Comparison of ENCODE assay signal across 21 mouse cellular contexts in genomic region chr13:45559258-45559657, GRCm38 (mm10). TPM values are rescaled to one million over a fixed set of nuclear protein-coding genes. Genes with fewer than 3 reads are reported as not detected.
DNase-seq lines count a peak whose midpoint lies in the region; ATAC-seq lines count a peak whose summit lies in the region.
"Had no signal": no experiment of that assay in that cellular context is flagged by ENCODE, and none has a peak within 500 bp of the region (broad histone marks: within the 10 kb centered on the region; RNA-seq: fewer than 3 reads in every experiment).

No protein-coding gene starts in this region.

- no peak for ATAC-seq in heart, embryonic 12.5 days (ENCODE audit: insufficient number of reproducible peaks, low FRiP score)
- ATAC-seq in midbrain, embryonic 11.5 days (ENCODE audit: low FRiP score) = no peak
- ATAC-seq: activated CD4-positive, CD25-positive, alpha-beta regulatory T cell, adult 4 months; CD4-positive, CD25-positive, alpha-beta regulatory T cell, adult 4 months; Patski had no signal

- H3K27me3 ChIP-seq in heart, embryonic 12.5 days (replicated peaks) = no peaks in the 10 kb centered on the region
- no peaks in the 10 kb centered on the region for H3K27me3 ChIP-seq in heart, embryonic 10.5 days (ENCODE audit: insufficient read depth, poor library complexity, severe bottlenecking)
- H3K27me3 ChIP-seq in midbrain, embryonic 11.5 days (ENCODE audit: control insufficient read depth, insufficient read depth, low read length) = no peaks in the 10 kb centered on the region
- H3K27me3 ChIP-seq in midbrain, embryonic 10.5 days (ENCODE audit: low read depth, poor library complexity, severe bottlenecking) = peaks cover 7% of the 10 kb centered on the region; the same call in 1 of the 2 replicates
- H3K27me3 ChIP-seq: CH12.LX, Patski had no signal

- H3K9me3 ChIP-seq in heart, embryonic 12.5 days (replicated peaks) = no peaks in the 10 kb centered on the region
- no peaks in the 10 kb centered on the region for H3K9me3 ChIP-seq in heart, embryonic 10.5 days
- H3K9me3 ChIP-seq in midbrain, embryonic 11.5 days (ENCODE audit: control insufficient read depth, low read length) = no peaks in the 10 kb centered on the region
- no peaks in the 10 kb centered on the region for H3K9me3 ChIP-seq in midbrain, embryonic 10.5 days (replicated peaks)
- H3K9me3 ChIP-seq: G1E had no signal

- H3K4me1 ChIP-seq in heart, embryonic 12.5 days (replicated peaks) = peaks cover 44% of the 10 kb centered on the region
- peaks cover 46% of the 10 kb centered on the region for H3K4me1 ChIP-seq in heart, embryonic 10.5 days
- H3K4me1 ChIP-seq in midbrain, embryonic 11.5 days (ENCODE audit: control insufficient read depth, insufficient read depth, low read length) = no peaks in the 10 kb centered on the region
- H3K4me1 ChIP-seq in midbrain, embryonic 10.5 days = peaks cover 11% of the 10 kb centered on the region

- H3K36me3 ChIP-seq in heart, embryonic 12.5 days = peaks cover 9% of the 10 kb centered on the region
- H3K36me3 ChIP-seq in heart, embryonic 10.5 days = no peaks in the 10 kb centered on the region; the same call in 1 of the 2 replicates
- H3K36me3 ChIP-seq in midbrain, embryonic 11.5 days (ENCODE audit: control insufficient read depth, insufficient read depth, low read length) = no peaks in the 10 kb centered on the region
- H3K36me3 ChIP-seq in midbrain, embryonic 10.5 days = no peaks in the 10 kb centered on the region

- no peak overlapping the region for H3K4me2 ChIP-seq in heart, embryonic 12.5 days
- no peak overlapping the region for H3K4me2 ChIP-seq in midbrain, embryonic 11.5 days

- peak; percentile 55 for DNase-seq in heart, adult 11 months
- no peak for DNase-seq in heart, embryonic 10.5 days (ENCODE audit: low spot score)
- DNase-seq in heart, adult 9 months (ENCODE audit: low spot score in 2 of 2) = no peak
- DNase-seq in midbrain, embryonic 11.5 days (ENCODE audit: low spot score, missing footprints) = peak; percentile 64
- no peak for DNase-seq in midbrain, embryonic 10.5 days (ENCODE audit: low spot score)
- DNase-seq: adrenal gland, adult 2 months; adrenal gland, adult 8-10 months; adrenal gland, postnatal 10 days; adrenal gland, postnatal 14 days; adrenal gland, postnatal 25 days; adrenal gland, postnatal 36 days; B cell, adult 2 months; cerebellum, adult 11 months; cerebellum, adult 11-12 months; cerebellum, adult 18-20 months had no signal

- H3K9ac ChIP-seq in heart, embryonic 12.5 days = no peak overlapping the region
- H3K9ac ChIP-seq in midbrain, embryonic 11.5 days (ENCODE audit: low read length) = no peak overlapping the region

- WGBS in heart, embryonic 12.5 days = 58% methylated on average over 3 of the region's 3 CpGs
- 69% methylated on average over 3 of the region's 3 CpGs for WGBS in heart, embryonic 10.5 days
- WGBS in midbrain, embryonic 11.5 days = 92% methylated on average over 3 of the region's 3 CpGs
- 87% methylated on average over 3 of the region's 3 CpGs for WGBS in midbrain, embryonic 10.5 days

- no peak overlapping the region for H3K27ac ChIP-seq in heart, embryonic 12.5 days (ENCODE audit: poor library complexity, severe bottlenecking)
- peak overlapping the region; percentile 1; the same call in 1 of the 2 replicates for H3K27ac ChIP-seq in heart, embryonic 10.5 days
- no peak overlapping the region for H3K27ac ChIP-seq in midbrain, embryonic 11.5 days (ENCODE audit: low read depth, low read length)
- H3K27ac ChIP-seq in midbrain, embryonic 10.5 days (replicated peaks) = no peak overlapping the region

- no peak overlapping the region for H3K4me3 ChIP-seq in heart, embryonic 12.5 days
- H3K4me3 ChIP-seq in heart, embryonic 10.5 days = no peak overlapping the region
- no peak overlapping the region for H3K4me3 ChIP-seq in midbrain, embryonic 11.5 days (ENCODE audit: low read depth, low read length)
- H3K4me3 ChIP-seq in midbrain, embryonic 10.5 days = no peak overlapping the region

RNA-seq across cellular contexts. Expression of gene Gmpr, which starts 52.0 kb away (rescaled TPM):
- polyA plus RNA-seq in heart, embryonic 12.5 days (2016; fragmentation: Nextera tagmentation; extraction: Ambion mirVana) = 165 and 166 TPM in 2 replicates
- polyA plus RNA-seq in heart, embryonic 10.5 days (2016; fragmentation: Nextera tagmentation; extraction: Ambion mirVana) = 133 and 207 TPM in 2 replicates
- polyA plus RNA-seq in midbrain, embryonic 11.5 days (2014; fragmentation: Nextera tagmentation; extraction: Ambion mirVana) = 19.5 and 20.5 TPM in 2 replicates
- 26.9 and 30.0 TPM in 2 replicates for polyA plus RNA-seq in midbrain, embryonic 10.5 days (2016; fragmentation: Nextera tagmentation; extraction: Ambion mirVana)
- polyA plus RNA-seq: activated CD4-positive, CD25-positive, alpha-beta regulatory T cell, adult 4 months had no signal

Comparison
In these comparisons a context has a peak if more than half of its experiments do, and no peak if none do; other contexts are left out.
1. DNase-seq: peak in heart, adult 11 months (single experiment) and midbrain, embryonic 11.5 days (single experiment); none in heart, embryonic 10.5 days (single experiment), heart, adult 9 months (0 of 2) and midbrain, embryonic 10.5 days (single experiment).